Mouse (Mus musculus): ENCODE measurements around the gene Dnajc1.

DNA sequence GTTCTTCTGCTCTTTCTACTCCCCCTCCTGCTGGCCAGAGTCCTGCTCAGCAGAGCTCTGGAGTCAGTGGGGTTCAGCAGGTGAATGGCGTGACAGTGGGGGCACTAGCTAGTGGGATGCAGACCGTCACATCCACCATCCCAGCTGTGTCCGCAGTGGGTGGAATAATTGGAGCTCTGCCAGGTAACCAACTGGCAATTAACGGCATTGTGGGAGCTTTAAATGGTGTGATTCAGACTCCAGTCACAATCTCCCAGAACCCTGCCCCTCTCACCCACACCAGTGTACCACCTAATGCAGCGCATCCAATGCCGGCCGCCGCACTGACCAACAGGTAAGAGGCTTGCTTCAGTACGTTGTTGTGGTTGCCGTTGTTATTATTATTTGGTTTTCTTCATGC, 185.8 kb downstream of the Dnajc1 start:
- TF ChIP-seq CTCF (IDR thresholded peaks at IDR 0.05; ENCODE audit: low read depth) (no peak; the same call in 1 of the 2 replicates), EP300 (IDR thresholded peaks at IDR 0.05; ENCODE audit: low read depth) (no peak)
